Mouse (Mus musculus): ENCODE data around the gene Rfx7.
"Not testable (repeated sequence)": the region's sequence is repeated elsewhere in the genome, so short reads cannot be mapped to it uniquely, and the experiment has no call there.

The Rfx7 gene

DNA sequence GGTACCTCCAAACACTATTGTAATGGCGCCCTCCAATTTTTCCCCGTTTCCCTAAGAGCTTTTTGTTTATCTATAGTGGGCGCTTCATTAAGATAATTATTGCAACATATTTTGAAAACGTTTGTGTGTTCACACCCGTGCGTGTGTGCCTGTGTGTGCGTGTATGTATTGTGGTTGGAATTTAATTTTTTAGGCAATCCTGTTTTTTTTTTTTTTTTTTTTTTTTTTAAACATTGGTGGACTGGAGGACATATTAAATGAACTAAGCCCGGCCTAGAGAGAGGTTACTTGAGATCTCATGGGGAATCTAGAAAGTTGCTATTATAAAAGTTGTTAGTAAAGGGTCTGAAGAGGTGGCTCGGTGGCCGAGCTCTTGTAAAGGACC lies 131.5 kb downstream of the Rfx7 start:
- DNase-seq (ENCODE audit: low read depth, low spot score): no peak

DNA sequence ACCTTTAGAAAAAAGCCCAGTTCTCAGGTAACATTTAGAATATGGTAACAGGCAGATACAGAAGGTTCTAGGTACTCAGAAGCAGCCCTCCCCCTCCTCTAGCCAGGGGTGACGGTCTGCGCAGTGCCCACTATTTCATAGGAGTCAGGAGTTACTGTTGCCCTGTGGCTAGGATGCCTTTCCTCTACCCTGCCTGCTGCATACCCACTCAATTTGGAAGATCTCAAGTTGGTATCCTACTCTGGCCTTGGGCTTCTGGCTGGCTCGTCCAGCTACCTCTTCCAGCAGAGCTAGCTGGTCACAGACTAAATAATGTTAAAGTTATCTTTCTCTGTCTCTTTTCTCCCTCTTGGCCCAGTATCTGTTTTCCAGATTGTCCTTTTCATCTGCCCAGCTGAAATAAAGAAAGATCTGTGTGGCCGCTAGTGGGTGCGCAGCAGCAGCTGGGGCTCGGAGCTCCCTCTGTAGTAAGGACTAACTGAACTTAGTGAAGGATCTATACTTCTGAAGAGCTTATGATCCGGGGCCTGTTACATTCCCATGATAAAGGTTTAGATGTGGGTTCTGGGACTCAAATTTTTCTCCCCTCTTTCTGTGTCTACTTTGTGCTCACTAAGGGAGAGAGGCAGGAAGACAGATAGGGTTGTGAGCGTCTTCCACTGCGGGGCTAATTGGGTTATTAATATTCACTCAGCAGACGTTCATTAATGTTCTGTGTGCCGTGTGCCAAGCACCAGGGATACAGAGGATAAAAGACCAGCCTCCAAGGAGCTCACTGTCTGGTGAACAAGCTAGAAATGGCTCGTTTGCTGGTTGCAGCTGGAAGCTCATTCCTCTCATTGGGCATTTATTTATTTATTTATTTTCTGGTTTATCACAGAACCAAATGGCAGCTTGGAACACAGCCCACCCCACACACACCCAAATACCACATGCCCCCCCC lies 132.6 kb downstream of the Rfx7 start:
- DNase-seq (ENCODE audit: low read depth, low spot score): no peak

DNA sequence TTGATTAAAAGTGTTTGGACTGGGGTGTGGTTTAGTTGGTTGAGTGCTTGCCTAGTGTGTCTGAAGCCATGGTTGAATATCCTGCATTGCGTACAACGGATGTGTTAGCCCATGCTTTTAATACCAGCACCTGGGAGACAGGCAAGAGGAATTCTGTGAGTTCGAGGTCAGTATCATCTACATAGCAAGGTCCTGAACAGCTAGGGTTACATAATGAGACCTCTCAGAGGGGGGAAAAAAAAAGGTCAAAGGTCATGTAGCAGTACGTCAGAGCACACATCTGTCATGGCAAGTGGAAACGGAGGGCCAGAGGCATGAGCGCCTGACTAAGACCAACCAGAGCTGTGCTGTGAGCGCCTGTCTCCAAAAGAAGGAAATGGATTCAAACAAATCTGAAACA lies 133.5 kb downstream of the Rfx7 start:
- no peak for DNase-seq (ENCODE audit: low read depth, low spot score)

DNA sequence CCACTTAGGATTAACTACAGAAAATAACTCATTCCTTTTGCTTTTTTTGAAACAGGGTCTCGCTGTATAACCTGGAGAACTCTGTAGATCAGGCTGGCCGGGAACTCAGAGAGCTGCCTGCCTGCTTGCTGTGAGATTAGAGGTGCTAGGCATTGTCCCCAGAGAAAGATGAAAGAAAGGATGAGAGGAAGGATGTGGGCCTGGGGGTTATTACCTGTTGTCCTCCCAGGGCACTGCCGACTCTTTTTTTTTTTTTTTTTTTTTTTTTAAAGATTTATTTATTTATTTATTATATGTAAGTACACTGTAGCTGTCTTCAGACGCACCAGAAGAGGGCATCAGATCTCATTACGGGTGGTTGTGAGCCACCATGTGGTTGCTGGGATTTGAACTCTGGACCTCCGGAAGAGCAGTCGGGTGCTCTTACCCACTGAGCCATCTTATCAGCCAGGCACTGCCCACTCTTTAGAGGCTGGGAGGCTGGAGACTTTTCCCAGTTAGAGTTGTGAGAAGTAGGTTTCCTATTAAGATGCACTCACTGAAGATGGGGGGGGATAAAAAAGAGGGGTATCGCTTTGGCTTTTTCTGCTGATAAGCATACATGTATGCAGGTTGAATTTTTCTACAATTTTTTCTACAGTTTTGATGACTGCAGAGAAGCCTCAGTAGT lies 134.4 kb downstream of the Rfx7 start:
- DNase-seq (ENCODE audit: low read depth, low spot score): not testable (repeated sequence)

DNA sequence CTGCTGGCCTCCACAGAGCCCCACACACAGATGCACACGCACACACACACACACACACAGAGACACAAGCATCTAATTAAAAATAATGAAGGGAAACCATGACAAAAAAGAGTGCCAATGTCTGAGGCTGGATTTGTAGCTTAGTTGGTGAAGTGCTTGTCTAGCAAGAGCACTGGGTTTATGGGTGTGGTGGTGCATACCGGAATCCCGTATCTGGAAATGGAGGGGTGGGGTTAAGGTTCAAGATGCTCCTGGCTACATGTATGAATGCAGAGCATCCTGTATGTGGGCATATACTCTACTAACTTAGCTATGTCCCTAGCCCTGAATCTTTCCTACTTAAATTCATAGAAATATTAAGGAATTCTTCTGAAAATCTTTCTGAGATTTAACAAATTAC lies 135.1 kb downstream of the Rfx7 start:
- DNase-seq (ENCODE audit: low read depth, low spot score): no peak

DNA sequence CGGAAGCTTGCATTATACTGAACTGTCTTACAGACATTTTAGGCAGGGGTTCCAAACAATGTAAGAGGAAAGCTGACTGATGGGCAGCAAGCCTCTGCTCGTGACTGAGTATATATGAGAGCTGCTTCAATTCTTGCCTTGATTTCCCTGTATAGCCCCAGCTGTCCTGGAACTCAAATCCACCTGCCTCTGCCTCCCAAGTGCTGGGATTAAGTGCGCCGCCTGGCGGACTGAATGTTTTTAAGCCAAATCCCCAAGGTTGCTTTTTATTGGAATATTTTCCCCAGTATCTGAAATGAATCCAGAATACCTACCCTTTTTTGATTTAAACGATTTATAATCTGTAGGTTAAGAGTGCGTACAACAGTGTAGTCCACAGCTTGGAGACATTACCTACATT lies 137.3 kb downstream of the Rfx7 start:
- no peak for DNase-seq (ENCODE audit: low read depth, low spot score)

DNA sequence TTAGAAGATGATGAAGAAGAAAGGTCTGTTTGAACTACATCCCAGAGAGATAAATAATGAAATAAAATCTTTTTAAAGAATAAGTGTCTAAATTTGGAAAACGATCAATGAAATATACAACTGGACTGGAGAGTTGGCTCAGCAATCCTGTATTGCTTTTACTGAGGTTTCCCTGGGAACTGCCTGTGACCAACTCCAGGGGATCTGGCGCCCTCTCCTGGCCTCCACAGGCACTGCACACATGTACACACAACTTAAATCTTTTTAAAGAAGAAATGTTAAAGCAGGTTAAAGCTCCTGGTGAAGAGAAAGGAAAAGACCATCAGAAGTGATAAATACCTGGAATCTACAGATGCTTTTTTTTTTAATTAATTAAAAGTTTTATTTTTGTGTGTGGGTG lies 140.3 kb downstream of the Rfx7 start:
- peak; percentile 79 for DNase-seq (ENCODE audit: low read depth, low spot score)

Data from forelimb bud, embryonic 11.5 days (tissue).